Mouse (Mus musculus): ENCODE measurements at regions not wholly inside any gene's neighbourhood (a gene's known extent, or its start where the extent isn't known, plus 50 kb on each side); places are given as distances from the start of the nearest gene placed in this dataset.

DNA sequence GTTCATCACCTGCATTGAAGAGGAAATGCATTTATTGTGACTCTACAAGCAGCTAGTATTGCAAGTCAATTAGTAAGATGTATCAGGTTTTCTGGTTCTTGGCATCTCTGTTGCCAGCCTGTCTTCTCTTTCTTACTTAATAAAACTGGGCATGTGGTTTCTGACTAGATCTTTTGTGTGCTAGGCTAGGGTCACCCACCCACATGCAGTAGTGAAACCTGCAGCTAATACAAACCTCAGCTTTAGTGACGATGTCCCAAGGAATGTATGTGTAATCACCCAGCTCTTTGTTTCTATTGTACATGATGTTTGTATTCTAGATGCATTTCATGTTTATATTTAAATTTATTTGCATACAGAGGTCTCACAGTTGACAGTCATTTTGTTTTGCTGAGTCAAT, 1526.7 kb downstream of the 4930444P10Rik start:
- intact Hi-C loops (cut with DNase I) = no loop called here
- DNase-seq = no peak
